Mouse (Mus musculus): ENCODE results near the gene Gmfg.

DNA sequence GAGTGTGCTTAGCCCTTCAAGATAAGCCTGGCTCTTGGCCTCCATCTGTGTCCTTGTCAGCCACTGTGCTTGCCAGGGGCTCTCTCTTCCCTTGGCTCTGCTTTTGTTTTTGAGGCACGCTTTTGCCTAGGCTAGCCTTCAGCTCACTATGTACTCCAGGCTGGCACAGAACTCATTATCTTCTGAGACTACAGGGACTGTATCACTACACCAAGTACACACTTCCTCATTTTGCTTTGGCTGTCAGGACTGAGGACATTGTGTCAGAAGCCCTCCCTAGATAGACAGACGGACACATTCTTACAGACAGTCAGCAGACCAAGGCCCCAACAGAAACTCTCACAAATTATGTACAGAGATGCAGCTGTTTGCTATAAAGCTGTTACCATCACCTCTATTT is 25.5 kb downstream of the Gmfg start:
- no peak for TF ChIP-seq GATA1 (IDR thresholded peaks at IDR 0.05; ENCODE audit: low read length)
- TF ChIP-seq TAL1 (IDR thresholded peaks at IDR 0.05; ENCODE audit: low read length) = no peak

Data from erythroblast, embryonic 14.5 days (primary cell).